Mouse (Mus musculus): Measurements from ENCODE around the gene Tsc22d1. TPM values are rescaled to one million over a fixed set of nuclear protein-coding genes. Genes with fewer than 3 reads are reported as not detected.

The Tsc22d1 gene
- total RNA-seq (2021) = 100 to 1,000 TPM; 119 to 144 TPM
- long read RNA-seq, experiment 1, full-length matches to known transcripts = 54 of 67 reads
- long read RNA-seq, experiment 1, partial matches to known transcripts = 11 of 67 reads
- long read RNA-seq, experiment 1, other reads (novel, unspliced or antisense) = 2 of 67 reads
- long read RNA-seq, experiment 2, full-length matches to known transcripts = 77 of 88 reads
- long read RNA-seq, experiment 2, partial matches to known transcripts = 7 of 88 reads
- long read RNA-seq, experiment 2, other reads (novel, unspliced or antisense) = 4 of 88 reads

DNA sequence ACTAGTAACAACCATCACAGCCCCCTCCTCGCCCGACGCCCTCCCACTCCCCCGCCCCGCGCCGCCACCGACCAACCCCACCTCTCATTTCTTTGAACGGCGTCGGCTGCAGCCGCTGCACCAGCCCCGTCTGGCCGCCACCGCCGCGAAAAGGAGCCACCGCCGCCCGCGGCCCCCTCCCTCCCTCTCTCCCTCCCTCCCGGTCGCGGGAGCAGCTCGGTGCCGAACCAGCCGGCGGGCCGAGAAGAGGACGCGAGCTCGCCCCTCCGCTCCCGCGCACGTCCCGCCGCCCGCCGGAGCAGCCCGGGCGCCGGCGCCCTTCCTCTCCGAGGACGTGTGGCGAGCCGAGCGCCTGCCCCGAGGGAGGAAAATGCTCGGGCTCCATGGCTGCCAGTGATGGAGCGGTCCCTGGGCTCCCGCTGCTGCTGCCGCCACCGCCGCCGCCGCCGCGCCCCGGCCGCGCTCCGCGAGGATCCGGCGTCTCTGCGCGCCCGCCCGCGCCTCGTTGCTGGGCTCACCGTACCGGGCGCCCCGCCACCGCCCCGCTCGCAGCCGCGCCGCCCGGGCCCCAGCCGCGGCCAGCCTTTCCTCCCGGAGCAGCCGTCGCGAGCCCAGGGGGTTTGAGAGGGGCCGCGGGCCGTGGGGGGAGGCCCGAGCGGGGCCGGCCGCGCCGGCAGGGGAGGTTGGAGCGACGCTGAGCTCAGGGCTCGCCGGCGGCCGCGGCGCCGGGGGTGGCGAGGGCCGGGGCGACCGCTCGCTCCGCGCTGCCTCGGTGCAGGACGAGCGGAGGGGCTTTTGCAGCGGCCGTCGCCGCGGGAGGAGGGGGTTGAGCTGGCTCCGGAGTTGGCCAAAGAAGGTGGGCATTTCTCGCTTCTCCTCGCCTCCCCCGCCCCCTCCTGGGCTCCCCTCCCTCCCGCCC is at the start of gene Tsc22d1:
TSS of gene Tsc22d1 (plus strand) at position 100 of the 919 bp plus-strand sequence.
- intact Hi-C loops (cut with DNase I; ENCODE audit: low total_unique reads) = no loop called here
- DNase-seq = peak; percentile 44

DNA sequence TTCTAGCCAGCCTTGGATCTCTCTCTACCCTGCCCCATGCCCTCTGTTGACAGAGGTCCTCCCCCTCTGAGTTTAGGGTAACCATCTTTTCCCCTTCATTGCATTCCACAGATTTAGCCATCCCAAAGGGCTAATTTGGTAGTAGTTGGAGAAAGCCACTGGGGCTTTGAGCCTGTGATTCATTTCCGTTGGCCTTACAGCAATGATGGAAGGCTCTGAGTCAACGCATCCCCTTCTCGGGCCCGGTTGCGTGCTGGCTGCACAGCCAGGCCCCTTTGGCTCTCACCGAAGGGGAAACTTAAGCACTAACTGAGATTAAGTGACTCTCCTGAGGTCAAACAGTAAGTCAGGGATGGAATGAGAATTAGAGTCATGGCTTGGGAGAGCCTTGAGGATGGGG is 41.1 kb upstream of the Tsc22d1 start:
- intact Hi-C loops (cut with DNase I; ENCODE audit: low total_unique reads) = no loop called here
- DNase-seq = no peak

DNA sequence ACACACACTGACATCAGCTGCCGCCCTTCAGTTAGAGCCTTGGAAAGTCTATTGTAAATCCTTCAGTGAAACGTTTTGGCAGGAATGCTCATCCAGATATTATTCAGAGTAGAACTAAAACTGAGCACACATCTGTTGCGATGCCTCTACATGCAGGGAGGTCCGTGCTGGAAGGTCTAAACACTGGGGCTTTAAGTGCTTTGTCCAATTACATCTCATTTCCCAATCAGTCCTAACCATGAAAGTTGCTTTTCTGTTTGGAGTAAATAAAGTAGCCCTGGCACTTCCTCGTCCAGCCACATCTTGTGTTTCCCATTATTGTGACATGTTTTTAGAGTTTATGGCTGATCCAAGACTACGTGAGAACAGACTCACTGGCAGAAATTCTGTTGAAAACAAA is 40.2 kb upstream of the Tsc22d1 start:
- DNase-seq = no peak
- intact Hi-C loops (cut with DNase I; ENCODE audit: low total_unique reads) = no loop called here

DNA sequence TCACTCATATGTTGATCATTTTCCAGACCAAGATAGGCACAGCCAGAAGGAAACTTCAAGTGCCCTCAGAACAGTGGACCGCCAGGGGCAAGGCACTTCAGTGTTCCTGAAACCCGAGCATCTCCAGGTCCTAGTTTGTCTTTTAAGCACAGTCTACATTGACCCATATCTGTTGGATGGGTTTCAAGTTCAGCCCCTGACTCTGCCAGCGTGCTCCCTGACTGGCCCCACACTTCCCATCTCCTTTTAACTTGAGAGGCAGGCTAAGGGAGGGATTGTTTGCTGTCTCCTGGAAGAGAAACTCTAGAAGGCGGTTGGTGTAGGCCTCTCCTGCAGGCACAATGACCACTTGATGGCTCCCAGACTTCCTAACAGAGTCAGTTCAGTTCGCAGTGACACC is 38.2 kb upstream of the Tsc22d1 start:
- DNase-seq = no peak
- intact Hi-C loops (cut with DNase I; ENCODE audit: low total_unique reads) = no loop called here

DNA sequence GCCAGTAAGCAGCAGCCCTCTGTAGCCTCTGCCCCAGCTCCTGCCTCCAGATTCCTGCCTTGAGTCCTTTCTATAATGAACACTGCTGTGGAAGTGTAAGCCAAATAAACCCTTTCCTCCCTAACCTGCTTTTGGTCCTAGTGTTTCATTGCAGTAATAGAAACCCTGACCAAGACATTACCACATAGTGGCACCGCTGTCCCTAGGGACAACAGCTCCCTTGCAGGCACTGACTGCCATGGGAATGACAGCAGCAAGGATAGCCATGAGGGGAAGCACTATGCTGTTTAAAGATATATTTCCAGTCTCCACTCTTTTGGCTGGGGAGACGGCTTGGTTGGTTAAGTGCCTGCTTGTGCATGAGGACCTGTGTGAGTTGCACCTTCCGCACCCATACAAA is 35.4 kb upstream of the Tsc22d1 start:
- intact Hi-C loops (cut with DNase I; ENCODE audit: low total_unique reads) = no loop called here
- DNase-seq = no peak

DNA sequence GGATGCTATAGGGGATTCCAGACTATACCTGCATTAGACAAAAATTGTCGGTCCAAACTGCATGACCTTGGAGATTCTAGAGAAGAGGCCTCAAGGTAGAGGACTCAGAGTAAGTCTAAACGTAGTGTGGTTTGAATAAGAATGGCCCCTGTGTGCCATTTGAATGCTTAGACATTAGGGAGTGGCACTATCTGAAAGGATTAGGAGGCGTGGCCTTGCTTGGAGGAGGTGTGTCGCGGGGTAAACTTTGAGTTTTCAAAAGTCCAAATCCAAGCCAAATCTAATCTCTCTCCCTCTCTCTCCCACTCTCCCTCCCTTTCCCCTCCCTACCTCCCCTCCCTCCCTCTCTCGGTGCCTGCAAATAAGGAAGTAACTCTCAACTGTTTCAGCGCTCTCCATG is 26.7 kb upstream of the Tsc22d1 start:
- intact Hi-C loops (cut with DNase I; ENCODE audit: low total_unique reads) = no loop called here

DNA sequence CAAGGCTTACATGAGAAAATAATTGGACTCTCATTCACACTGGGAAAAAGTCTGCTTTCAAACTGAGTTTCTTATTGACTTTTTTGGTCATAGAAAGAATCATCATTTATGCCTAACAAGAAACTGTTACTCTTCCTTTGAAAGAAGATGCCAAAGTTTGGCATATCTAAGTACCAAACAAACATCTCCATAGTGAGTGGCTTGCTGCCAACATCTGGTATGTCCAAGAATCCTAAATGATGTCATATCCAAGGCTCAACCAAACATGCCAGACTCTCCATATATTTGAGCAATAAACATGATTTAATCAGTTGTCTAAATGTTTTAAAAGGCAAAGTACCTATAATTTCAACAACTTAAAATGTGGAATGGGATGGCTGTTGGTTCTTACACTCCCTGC is 16.5 kb upstream of the Tsc22d1 start:
- DNase-seq = no peak
- intact Hi-C loops (cut with DNase I; ENCODE audit: low total_unique reads) = no loop called here

More for the DNA sequence above, 26.7 kb upstream of the Tsc22d1 start:
- DNase-seq = no peak

DNA sequence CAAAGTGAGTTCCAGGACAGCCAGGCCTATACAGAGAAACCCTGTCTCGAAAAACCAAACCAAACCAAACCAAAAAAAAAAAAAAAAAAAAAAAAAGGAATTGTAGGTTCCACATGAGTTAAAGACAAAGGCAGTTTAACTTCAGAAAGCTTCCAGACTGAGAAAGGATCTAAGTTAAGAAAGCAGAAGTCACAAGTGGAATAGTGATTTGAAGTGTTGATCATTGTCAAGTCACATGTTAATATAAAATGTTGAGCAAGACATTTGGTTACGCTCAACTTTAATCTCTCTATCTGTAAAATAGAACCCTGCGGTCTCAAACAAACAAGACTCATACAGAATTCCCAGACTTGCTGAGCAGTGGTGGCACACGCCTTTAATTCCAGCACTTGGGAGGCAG is 12.2 kb upstream of the Tsc22d1 start:
- no peak for DNase-seq
- intact Hi-C loops (cut with DNase I; ENCODE audit: low total_unique reads) = no loop called here

DNA sequence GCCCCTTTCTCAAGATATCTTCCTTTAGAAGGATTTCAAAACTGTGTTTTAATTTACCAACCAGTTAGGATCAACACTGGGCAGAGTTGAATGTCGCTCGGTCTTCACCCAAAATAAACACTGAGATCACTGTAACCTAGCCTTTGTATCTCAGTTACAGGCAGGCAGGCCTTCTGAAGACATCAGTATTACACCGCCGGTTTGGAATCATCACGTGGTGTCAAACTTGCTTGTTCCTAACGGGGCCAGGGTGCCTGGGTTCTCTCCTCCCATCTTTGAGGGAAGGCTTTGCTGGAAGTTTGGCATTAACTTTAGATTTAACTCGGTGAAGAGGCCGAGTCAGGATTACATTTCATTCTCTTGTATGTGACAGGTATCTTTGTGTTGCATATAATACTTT is 5.7 kb upstream of the Tsc22d1 start:
- intact Hi-C loops (cut with DNase I; ENCODE audit: low total_unique reads) = no loop called here
- DNase-seq = no peak

DNA sequence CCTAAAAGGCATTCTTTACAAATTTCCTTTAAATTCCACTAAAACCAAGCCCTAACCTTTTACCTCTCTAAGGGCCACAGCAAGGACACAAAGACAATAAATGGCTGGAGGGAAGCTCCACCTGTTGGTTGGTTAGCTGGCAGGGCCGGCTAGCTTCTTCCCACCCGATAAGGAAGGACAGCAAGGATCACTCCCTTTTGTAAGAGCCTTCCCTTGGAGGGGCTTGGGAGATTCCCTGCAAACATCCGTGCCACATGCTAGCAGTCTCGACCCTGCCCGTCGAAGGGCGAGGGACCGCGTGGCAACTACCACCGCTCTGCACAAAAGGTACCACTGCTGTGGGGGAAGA is 1.0 kb upstream of the Tsc22d1 start:
- no peak for DNase-seq
- intact Hi-C loops (cut with DNase I; ENCODE audit: low total_unique reads) = no loop called here

DNA sequence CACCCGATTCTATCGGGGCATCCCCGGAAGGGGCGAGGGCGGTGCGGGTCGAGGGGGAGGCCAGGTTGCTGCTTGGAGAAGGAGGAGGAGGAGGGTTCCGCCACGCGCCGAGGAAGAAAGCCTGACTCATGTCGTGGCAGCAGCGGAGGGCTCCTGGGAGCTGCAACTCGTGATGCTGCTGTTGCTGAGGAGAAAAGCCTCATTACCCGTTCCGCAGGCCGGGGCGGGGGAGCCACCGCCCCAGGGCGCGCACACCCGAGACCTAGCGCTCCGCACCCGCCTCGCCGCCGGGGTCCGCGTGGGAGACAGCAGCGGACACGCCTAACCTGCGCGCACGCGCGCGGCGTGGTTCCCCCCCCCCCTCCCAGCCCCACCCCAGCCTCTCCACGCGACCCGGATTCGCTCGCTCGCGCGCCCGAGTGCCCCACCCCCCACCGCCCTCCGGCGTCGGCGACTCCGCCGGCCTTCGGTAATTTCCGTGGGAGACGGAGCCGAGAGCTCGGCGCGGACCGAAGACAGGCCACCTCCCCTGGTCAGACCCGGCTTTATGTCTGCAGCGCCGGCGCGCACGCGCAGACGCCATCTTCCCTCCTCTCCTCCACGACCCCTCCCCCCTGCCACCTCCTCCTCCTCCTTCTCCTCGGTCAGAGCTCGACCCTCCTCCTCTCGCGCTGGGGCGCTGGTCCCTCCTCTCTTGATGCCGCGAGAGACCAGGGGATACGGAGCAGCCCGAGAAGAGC is 469 bp upstream of the Tsc22d1 start:
- peak; percentile 98 for DNase-seq
- intact Hi-C loops (cut with DNase I; ENCODE audit: low total_unique reads) = no loop called here

DNA sequence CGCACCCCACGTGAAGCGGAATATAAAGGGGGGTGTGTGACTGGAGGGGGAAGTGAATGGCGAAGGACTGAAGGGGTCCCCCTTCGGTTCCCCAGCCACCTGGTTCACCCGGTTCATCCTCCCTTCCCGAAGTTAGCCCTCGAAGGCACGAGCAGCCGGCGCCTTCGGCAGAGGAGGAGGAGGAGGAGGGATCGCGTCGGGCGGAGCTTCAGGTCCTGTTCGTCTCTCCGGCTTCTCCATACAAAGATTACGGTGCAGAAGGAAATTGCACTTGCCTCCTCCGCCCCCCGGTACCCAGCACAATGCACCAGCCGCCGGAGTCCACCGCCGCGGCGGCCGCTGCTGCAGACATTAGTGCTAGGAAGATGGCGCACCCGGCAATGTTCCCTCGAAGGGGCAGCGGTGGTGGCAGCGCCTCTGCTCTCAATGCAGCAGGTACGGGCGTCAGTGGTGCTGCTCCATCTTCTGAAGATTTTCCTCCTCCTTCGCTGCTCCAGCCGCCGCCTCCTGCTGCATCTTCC is 1.1 kb downstream of the Tsc22d1 start:
- intact Hi-C loops (cut with DNase I; ENCODE audit: low total_unique reads) = no loop called here

DNA sequence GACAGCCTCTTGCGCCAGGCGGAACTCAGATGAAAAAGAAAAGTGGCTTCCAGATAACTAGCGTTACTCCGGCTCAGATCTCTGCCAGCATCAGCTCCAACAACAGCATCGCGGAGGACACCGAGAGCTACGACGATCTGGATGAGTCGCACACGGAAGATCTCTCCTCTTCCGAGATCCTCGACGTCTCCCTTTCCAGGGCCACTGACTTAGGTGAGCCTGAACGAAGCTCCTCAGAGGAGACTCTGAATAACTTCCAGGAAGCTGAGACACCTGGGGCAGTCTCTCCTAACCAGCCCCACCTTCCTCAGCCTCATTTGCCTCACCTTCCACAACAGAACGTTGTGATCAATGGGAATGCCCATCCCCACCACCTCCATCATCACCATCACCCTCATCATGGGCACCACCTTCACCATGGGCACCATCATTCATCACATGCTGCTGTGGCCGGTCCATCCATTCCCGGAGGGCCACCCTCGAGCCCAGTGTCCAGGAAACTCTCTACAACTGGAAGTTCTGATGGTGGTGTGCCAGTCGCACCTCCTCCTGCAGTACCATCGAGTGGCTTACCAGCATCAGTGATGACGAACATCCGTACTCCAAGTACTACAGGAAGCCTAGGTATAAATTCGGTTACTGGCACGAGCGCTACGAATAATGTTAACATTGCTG is 1.7 kb downstream of the Tsc22d1 start:
- DNase-seq = no peak
- intact Hi-C loops (cut with DNase I; ENCODE audit: low total_unique reads) = no loop called here

More for the DNA sequence above, 1.1 kb downstream of the Tsc22d1 start:
- DNase-seq = peak; percentile 32

DNA sequence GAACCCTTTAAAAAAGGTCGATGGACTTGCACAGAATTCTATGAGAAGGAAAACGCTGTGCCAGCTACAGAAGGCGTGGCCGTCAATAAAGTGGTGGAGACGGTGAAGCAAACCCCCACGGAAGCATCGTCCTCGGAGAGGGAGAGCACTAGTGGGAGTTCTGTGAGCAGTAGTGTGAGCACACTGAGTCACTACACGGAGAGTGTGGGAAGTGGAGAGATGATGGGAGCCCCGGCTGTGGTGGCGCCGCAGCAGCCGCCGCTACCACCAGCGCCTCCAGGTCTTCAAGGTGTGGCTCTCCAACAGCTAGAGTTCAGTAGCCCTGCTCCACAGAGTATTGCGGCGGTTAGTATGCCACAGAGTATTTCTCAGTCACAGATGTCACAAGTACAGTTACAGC is 2.6 kb downstream of the Tsc22d1 start:
- no peak for DNase-seq
- intact Hi-C loops (cut with DNase I; ENCODE audit: low total_unique reads) = no loop called here

DNA sequence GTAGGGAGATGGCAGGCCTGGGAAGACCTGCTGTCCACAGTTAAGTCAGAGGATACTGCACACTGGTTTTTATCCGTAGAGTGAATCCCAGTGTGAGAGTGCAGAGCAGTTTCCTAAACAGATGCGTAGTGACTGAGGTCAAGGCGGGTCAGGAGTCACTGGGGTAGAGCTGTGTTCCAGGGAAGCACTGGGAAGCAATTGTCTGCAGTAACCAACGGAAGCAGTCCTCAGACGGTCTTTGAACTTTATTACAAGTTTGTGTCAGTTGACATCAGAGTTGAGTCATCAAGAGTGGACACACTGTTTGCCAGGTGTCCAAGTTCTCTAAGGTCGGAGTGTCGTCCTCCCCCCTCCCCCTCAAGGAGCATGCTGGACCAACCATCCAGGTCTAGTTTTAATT is 6.0 kb downstream of the Tsc22d1 start:
- intact Hi-C loops (cut with DNase I; ENCODE audit: low total_unique reads) = no loop called here
- no peak for DNase-seq

DNA sequence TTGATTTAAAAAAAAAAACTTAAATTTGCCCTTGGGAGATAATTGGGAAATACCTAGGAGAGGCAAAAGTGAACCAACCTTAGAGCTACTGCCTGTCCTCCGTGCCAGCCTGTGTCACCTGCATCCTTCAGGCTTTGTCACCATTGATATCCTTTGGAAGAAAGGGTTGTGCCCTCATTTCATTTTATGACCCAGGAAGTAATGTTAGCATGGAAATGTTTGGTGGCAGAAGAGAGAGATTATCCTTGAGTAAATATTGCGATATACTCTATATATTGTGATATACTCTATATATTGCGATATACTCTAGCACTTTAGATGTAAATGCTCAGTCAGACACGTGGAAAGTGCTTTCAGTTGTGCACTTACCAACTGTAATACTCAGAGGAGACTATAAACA is 6.4 kb downstream of the Tsc22d1 start:
- intact Hi-C loops (cut with DNase I; ENCODE audit: low total_unique reads) = no loop called here
- no peak for DNase-seq

DNA sequence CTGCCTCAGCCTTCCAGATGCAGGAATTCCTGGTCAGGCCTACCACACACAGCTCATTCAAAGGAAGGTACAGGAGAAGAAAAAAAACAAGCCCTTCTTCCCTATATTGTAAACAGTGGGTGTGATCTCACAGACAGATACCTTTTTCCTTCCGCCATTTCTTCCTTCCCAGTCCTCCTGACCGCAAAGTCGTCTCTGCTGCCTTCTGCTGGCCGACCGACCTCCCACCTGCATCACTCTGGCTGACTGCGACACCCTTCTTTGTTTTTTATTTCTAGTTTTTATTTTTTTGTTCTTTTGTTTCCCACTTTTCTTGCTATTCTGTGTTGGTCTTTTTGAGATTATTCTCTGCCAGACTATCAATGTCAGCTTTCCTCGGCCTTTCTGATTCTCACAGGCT is 10.7 kb downstream of the Tsc22d1 start:
- intact Hi-C loops (cut with DNase I; ENCODE audit: low total_unique reads) = no loop called here
- no peak for DNase-seq

DNA sequence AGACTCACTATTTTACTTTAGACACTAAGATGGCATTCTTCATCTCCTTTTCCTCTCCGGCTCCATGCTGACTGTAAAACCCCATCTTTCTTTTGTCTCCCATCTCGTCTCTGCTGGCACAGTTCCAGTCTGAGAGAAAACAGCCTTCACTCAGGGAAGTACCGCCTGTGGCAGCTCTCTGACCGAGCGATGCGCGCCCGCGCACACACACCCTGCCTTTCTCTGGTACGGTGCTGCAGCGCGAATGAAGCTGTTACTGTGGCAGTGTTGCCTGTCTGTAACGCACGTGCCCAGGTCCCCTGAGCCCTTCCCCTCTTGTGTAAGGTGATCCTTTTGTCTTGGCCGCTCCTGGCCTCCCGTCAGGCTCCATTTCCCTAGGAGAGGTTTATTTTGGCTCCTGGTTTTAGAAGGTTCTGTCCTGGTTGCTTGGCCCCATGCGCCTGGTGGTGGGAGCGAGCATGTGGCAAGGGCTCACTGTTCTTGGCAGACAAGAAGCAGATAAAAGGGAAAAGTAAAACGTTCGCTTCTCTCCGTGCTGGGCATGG is 11.3 kb downstream of the Tsc22d1 start:
- intact Hi-C loops (cut with DNase I; ENCODE audit: low total_unique reads) = no loop called here
- DNase-seq = no peak

DNA sequence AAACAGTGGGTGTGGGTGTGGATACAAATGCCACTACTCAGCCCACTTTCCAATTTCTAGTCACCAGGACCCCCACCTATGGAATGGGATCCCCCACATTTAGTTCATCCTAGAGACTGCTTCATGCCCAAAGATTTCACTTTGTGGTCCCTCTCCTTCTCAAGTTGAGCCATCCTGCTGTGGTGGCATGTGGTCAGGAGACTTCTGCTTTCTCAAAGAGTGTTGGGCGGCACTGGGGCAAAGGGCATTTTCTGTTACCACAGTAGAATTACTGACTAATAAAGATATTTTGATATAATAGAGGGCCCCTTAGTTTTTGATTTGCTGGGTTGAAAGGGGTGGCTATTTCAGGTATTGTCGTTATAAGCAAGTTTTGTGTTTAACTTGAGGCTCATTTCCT is 14.1 kb downstream of the Tsc22d1 start:
- intact Hi-C loops (cut with DNase I; ENCODE audit: low total_unique reads) = no loop called here
- DNase-seq = no peak
